ENCODE assay signal across 13 mouse cellular contexts in the genomic region with DNA sequence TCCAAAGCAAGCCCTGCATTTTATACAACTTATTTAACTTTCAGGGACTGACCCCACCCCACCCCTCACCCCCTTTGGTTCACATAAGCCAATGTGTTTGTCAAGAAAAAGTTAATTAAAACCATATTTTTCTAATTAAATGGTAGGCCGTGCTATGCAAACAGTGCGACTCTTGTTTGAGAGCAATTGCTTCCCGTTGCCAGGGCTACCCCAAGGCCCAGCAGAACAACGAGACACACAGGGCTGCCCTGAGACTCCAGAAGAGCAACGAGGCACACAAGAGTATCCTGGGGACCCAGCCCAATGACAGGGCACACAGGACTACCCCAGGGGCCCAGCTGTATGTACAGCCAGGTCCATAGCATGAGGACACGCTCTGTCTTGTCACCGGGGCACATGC. TPM values are rescaled to one million over a fixed set of nuclear protein-coding genes. Genes with fewer than 3 reads are reported as not detected.
A peak's percentile ranks its signal among the peaks of the same experiment; 100 is the strongest.
DNase-seq lines count a peak whose midpoint lies in the region; ATAC-seq and TF ChIP-seq lines count a peak whose summit lies in the region.
"Had no signal": no experiment of that assay in that cellular context is flagged by ENCODE, and none has a peak within 500 bp of the region (broad histone marks: within the 10 kb centered on the region; RNA-seq: fewer than 3 reads in every experiment).

No protein-coding gene starts in this region.

- 44% methylated on average over 7 of the region's 7 CpGs for WGBS in embryonic facial prominence, embryonic 10.5 days
- WGBS in limb, embryonic 10.5 days, result 43% methylated on average over 7 of the region's 7 CpGs
- 78% methylated on average over 7 of the region's 7 CpGs for WGBS in heart, embryonic 10.5 days

- H3K4me1 ChIP-seq in embryonic facial prominence, embryonic 10.5 days, result peaks cover 71% of the 10 kb centered on the region
- peaks cover 83% of the 10 kb centered on the region for H3K4me1 ChIP-seq in limb, embryonic 10.5 days
- H3K4me1 ChIP-seq in heart, embryonic 10.5 days, result peaks cover 10% of the 10 kb centered on the region

- H3K9me3 ChIP-seq in embryonic facial prominence, embryonic 10.5 days, result no peaks in the 10 kb centered on the region
- H3K9me3 ChIP-seq in limb, embryonic 10.5 days (replicated peaks), result no peaks in the 10 kb centered on the region
- H3K9me3 ChIP-seq in heart, embryonic 10.5 days, result no peaks in the 10 kb centered on the region
- H3K9me3 ChIP-seq: G1E had no signal

- no peak for TF ChIP-seq POLR2A in brain, embryonic 14.5 days (IDR thresholded peaks at IDR 0.05; ENCODE audit: borderline replicate concordance, extremely low read depth, insufficient read depth, insufficient read length, poor library complexity, severe bottlenecking)

- H3K27ac ChIP-seq in embryonic facial prominence, embryonic 10.5 days (replicated peaks), result peak overlapping the region; percentile 88
- H3K27ac ChIP-seq in limb, embryonic 10.5 days, result peak overlapping the region; percentile 91
- no peak overlapping the region for H3K27ac ChIP-seq in heart, embryonic 10.5 days

- DNase-seq in layer of hippocampus, postnatal 10 days (ENCODE audit: low spot score in 2 of 2), result peak; percentile 41 to 43
- DNase-seq in layer of hippocampus, postnatal 25 days (ENCODE audit: extremely low spot score in 1 of 2, low spot score in 1 of 2), result no peak
- peak; percentile 45 for DNase-seq in brain, embryonic 14.5 days (ENCODE audit: low read depth)
- DNase-seq in embryonic facial prominence, embryonic 10.5 days (ENCODE audit: low spot score), result peak; percentile 75
- peak; percentile 61 for DNase-seq in limb, embryonic 10.5 days (ENCODE audit: low spot score)
- DNase-seq in heart, embryonic 10.5 days (ENCODE audit: low spot score), result no peak
- DNase-seq: adrenal gland, postnatal 10 days; cerebellum, adult 8-10 months; kidney, adult 18-20 months; kidney, postnatal 14 days had no signal

- no peak for TF ChIP-seq CTCF in brain, embryonic 14.5 days (IDR thresholded peaks at IDR 0.05; ENCODE audit: borderline replicate concordance, extremely low read depth, insufficient read depth, insufficient read length)

- peaks cover 38% of the 10 kb centered on the region for H3K27me3 ChIP-seq in embryonic facial prominence, embryonic 10.5 days (replicated peaks; ENCODE audit: low read depth, poor library complexity, severe bottlenecking)
- peaks cover 17% of the 10 kb centered on the region for H3K27me3 ChIP-seq in limb, embryonic 10.5 days (ENCODE audit: low read depth, poor library complexity, severe bottlenecking)
- H3K27me3 ChIP-seq in heart, embryonic 10.5 days (ENCODE audit: insufficient read depth, poor library complexity, severe bottlenecking), result peaks cover 63% of the 10 kb centered on the region

- H3K4me3 ChIP-seq in embryonic facial prominence, embryonic 10.5 days, result no peak overlapping the region
- 0 out of 2 replicates have a peak overlapping the region, but pooled peaks have one; percentile 4 for H3K4me3 ChIP-seq in limb, embryonic 10.5 days
- H3K4me3 ChIP-seq in heart, embryonic 10.5 days, result no peak overlapping the region

- H3K36me3 ChIP-seq in embryonic facial prominence, embryonic 10.5 days (replicated peaks), result no peaks in the 10 kb centered on the region
- no peaks in the 10 kb centered on the region for H3K36me3 ChIP-seq in limb, embryonic 10.5 days
- no peaks in the 10 kb centered on the region for H3K36me3 ChIP-seq in heart, embryonic 10.5 days
- H3K36me3 ChIP-seq: G1E had no signal

- no peak for ATAC-seq in granulocyte monocyte progenitor cell, adult 5-6 weeks (replicated peaks; ENCODE audit: poor library complexity, severe bottlenecking)

RNA-seq across cellular contexts. Expression of gene Sned1, which starts 14.9 kb away (rescaled TPM):
- total RNA-seq in layer of hippocampus, postnatal 10 days (2021), result 10 to 100 TPM in 1 of 2 experiments, 1 to 10 TPM in 1; 9.3 to 10.2 TPM
- 1 to 10 TPM; 3.8 to 8.1 TPM for total RNA-seq in layer of hippocampus, postnatal 25 days (2021)
- 4.9 and 12.9 TPM in 2 replicates for polyA plus RNA-seq in brain, embryonic 14.5 days (2012; rRNA removed)
- 6.5 and 9.6 TPM in 2 replicates for polyA plus RNA-seq in embryonic facial prominence, embryonic 10.5 days (2016; fragmentation: Nextera tagmentation; extraction: Ambion mirVana)
- polyA plus RNA-seq in limb, embryonic 10.5 days (2016; fragmentation: Nextera tagmentation; extraction: Ambion mirVana), result 12.0 and 27.8 TPM in 2 replicates
- 3.0 and 5.5 TPM in 2 replicates for polyA plus RNA-seq in heart, embryonic 10.5 days (2016; fragmentation: Nextera tagmentation; extraction: Ambion mirVana)
- 0.30 and 0.70 TPM in 2 replicates for total RNA-seq in granulocyte monocyte progenitor cell, adult 5-6 weeks (2014; fragmentation: Nextera tagmentation)
- total RNA-seq in granulocyte monocyte progenitor cell, adult 5-6 weeks (2017), result 0.05 and 0.13 TPM in 2 replicates
- polyA plus RNA-seq: G1E had no signal

RNA-seq across cellular contexts. Expression of gene Crocc2, which starts 52.3 kb away (rescaled TPM):
- total RNA-seq in layer of hippocampus, postnatal 10 days (2021), result under 1 TPM; 0.80 to 0.98 TPM
- total RNA-seq in layer of hippocampus, postnatal 25 days (2021), result under 1 TPM; 0.17 to 0.35 TPM
- 0.44 and 0.51 TPM in 2 replicates for polyA plus RNA-seq in brain, embryonic 14.5 days (2012; rRNA removed)
- 0.19 and 0.20 TPM in 2 replicates for polyA plus RNA-seq in embryonic facial prominence, embryonic 10.5 days (2016; fragmentation: Nextera tagmentation; extraction: Ambion mirVana)
- 0.33 and 0.34 TPM in 2 replicates for polyA plus RNA-seq in limb, embryonic 10.5 days (2016; fragmentation: Nextera tagmentation; extraction: Ambion mirVana)
- 0.14 and 0.30 TPM in 2 replicates for polyA plus RNA-seq in heart, embryonic 10.5 days (2016; fragmentation: Nextera tagmentation; extraction: Ambion mirVana)
- not detected in 2 replicates for total RNA-seq in granulocyte monocyte progenitor cell, adult 5-6 weeks (2014; fragmentation: Nextera tagmentation)
- total RNA-seq in granulocyte monocyte progenitor cell, adult 5-6 weeks (2017), result not detected in 2 replicates
- total RNA-seq: gastrocnemius, postnatal 4 days had no signal
- polyA plus RNA-seq: G1E had no signal

Comparison
In these comparisons a context has a peak if more than half of its experiments do, and no peak if none do; other contexts are left out.
1. DNase-seq: peak in layer of hippocampus, postnatal 10 days (2 of 2), brain, embryonic 14.5 days (single experiment), embryonic facial prominence, embryonic 10.5 days (single experiment) and limb, embryonic 10.5 days (single experiment); none in layer of hippocampus, postnatal 25 days (0 of 2) and heart, embryonic 10.5 days (single experiment).